Mouse (Mus musculus): ENCODE measurements around the gene Lgals9.
"Not testable (repeated sequence)": the region's sequence is repeated elsewhere in the genome, so short reads cannot be mapped to it uniquely, and the experiment has no call there.

Lgals9 gene

DNA sequence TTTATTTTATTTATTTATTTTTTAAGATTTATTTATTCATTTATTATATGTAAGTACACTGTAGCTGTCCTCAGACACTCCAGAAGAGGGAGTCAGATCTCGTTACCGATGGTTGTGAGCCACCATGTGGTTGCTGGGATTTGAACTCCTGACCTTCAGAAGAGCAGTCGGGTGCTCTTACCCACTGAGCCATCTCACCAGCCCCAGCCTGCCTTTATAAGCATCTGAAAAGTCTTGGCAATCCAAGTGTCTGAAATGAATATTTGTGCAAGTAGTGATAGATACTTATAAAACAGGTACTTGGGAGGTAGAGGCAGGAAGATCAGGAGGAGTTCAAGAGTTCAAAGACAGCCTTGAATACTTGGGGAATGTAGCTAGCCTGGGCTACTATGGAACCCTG, 22.6 kb upstream of the Lgals9 start:
- DNase-seq (ENCODE audit: low spot score): not testable (repeated sequence)

- no peak for DNase-seq (ENCODE audit: low spot score)
Measured at GRCm38 (mm10) chr11:79006417-79006816, 21.7 kb upstream of the Lgals9 start.

GRCm38 (mm10) chr11:79005578-79006394, 21.0 kb upstream of the Lgals9 start:
- DNase-seq (ENCODE audit: low spot score): no peak

DNA sequence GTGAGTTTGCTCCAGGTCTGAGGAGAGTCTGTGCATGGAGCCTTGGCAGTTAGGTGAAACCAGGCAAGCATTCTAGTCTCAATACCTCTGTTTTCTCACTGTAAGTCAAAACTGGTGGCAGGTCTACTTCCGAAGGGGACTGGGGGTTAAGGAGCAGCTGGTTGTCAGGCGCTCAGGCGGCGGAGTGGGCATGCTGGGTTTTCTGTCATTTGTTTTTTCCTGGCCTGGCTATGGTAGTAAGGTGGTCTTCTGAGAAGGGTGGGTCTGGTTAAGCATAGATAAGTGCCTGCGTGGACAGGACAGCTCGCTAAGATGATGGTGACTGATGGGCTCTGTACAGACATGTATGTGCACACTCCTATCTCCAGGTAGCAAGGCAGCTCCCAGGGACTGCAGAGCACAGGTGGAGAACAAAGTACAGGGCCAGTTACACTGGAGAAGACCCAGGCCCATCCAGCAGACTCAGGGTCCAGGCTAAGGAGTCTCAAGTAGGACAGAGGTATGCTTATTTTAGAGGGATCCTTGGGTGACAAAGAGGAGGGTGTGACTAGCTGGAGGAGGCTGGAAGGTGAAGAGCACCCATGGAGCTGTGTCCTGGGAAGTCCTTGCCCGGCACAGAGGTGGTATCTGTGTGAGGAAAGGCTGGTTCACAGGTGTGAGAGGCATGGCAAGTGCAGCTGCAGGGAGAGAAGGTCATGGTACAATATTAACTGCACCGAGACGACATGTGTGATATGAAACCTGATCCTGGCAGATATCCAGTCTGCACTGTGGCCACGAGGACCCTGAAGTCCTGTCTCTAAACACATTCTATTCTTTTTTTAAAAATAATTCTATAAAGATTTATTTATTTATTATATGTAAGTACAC, 19.3 kb upstream of the Lgals9 start:
- DNase-seq (ENCODE audit: low spot score): no peak

DNA sequence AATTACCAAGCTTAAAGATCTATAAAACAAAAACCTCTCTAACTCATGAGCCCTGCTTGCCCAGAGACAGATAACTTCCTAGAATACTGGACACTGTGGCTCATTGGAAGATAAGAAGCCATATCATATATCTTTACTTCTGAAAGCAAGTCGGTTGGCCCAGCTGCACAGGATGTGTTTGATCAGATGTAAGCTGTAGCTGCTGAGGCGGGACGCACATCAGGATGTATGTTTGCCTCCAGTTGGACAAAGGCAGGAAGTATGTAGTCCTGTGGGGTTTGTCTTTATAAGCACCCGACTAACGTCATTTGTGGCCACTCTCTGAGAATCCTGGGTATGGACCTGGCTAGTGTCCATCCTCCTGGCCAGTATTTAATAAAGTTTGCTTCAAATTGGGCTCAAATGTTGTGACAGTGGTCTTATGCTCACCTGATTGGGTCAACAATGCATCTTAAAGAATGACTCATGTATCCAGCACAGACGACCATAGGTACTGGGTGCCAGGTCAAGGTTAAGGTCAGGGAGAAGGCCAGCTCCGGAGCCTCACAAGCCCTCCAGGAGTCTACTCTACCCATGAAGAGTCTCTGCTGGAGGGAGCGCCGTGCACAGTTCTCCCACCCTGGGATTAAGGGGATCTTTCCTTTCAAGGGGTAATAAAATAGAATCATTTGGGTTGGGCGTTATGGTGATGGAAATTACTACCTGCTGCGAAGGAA, 18.5 kb upstream of the Lgals9 start:
- DNase-seq (ENCODE audit: low spot score): no peak

- no peak for DNase-seq (ENCODE audit: low spot score)
Measured at GRCm38 (mm10) chr11:79002551-79002951, 17.8 kb upstream of the Lgals9 start.

DNA sequence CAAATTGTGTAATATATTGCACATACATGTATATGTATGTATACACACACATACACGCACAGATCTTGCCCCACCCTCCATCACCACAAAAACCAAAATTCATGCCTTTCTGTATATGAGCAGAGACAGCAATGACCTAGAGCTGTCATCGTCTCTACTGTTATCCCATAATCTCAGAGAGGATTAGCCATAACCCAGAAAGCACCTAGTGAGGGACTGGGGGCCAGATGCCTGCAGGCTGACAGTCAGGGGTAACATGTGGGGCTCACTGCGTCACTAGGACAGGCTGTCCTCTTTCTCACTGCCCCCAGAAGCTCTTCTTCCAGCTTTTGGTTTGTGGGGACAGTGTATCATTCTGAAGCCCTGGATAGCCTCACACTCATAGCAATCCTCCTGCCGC, 17.1 kb upstream of the Lgals9 start:
- DNase-seq (ENCODE audit: low spot score): no peak

GRCm38 (mm10) chr11:78999118-78999517, 14.4 kb upstream of the Lgals9 start:
- DNase-seq (ENCODE audit: low spot score): no peak

GRCm38 (mm10) chr11:78990875-78991543, 6.3 kb upstream of the Lgals9 start:
- DNase-seq (ENCODE audit: low spot score): not testable (repeated sequence)

DNA sequence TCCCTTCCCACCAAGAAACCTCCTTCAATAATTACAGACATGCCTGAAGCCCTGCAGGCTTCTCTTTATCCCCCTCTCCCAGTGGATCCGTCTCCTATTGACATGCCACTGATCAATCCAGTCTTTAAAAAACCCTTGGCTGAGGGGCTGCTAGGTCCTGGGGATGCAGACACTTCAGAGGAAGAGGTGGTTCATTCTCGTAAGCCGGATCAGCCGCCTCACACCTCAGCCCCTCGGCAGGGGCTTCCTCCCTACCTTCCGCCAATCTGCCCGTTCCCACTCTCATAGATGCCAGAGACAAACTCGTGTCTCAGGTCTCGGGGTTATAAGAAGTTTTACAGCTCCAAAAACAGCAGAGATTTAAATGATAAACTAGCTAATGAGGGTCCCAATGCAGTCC, 5.3 kb upstream of the Lgals9 start:
- DNase-seq (ENCODE audit: low spot score): no peak

DNA sequence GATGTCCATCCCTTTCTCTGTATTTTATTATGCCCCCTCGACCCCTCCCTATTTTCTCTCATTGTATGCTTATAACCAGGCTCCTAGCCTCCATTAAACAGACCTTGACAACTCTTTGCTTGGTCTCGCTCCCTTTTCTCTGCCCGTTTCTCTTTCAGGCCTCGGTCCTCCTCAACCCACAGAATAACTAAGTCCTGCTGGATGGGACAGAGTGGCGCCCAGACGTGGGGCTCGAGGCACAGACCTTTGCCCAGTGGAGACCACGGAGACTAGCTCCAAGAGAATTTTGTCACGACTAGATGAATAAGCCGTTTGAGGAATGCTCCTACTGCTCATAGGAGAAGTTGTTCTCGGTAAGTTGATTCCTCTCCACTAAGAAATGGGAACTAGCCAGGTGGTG, 4.5 kb upstream of the Lgals9 start:
- not testable (repeated sequence) for DNase-seq (ENCODE audit: low spot score)

GRCm38 (mm10) chr11:78986311-78987002, 1.7 kb upstream of the Lgals9 start:
- no peak for DNase-seq (ENCODE audit: low spot score)

DNA sequence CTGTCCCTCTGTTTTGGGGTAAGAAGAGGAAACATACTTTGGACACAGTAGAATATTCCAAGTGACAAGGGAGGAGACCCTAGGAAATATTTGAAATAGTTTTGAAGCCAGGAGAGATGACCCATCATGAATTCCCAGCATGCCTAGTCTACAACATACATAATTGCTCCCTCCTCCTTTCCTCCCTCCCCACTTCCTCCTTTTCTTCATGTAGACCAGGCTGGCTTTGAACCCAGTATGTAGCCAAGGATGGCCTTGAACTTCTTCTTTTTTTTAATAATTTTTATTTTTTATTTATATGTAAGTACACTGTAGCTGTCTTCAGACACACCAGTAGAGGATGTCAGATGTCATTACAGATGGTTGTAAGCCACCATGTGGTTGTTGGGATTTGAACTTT, 759 bp upstream of the Lgals9 start:
- no peak for DNase-seq (ENCODE audit: low spot score)

DNA sequence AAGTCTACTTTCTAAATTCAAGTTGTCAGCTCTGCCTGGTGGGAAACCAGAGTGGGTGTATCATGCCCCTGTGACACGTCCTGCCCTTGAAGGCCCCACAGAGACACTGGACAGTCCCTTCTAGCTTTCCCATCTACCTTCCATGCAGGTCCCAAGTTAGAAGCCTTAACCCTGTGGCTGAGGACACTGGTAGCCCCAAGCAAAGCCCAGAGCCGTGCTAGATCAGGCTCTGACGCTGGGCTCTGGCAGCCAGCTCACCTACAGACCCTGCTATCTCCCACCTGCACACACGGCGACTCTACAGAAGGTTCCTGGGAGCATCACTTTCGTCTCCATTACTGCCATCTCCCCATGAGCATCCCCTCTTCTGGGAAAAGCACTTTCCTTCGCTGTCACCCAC, 1.2 kb downstream of the Lgals9 start:
- no peak for DNase-seq (ENCODE audit: low spot score)

GRCm38 (mm10) chr11:78982513-78983291, 2.0 kb downstream of the Lgals9 start:
- no peak for DNase-seq (ENCODE audit: low spot score)

- DNase-seq (ENCODE audit: low spot score): no peak
Measured at GRCm38 (mm10) chr11:78982042-78982441, 2.7 kb downstream of the Lgals9 start.

- DNase-seq (ENCODE audit: low spot score): no peak
Measured at GRCm38 (mm10) chr11:78980083-78980634, 4.6 kb downstream of the Lgals9 start.

GRCm38 (mm10) chr11:78978176-78979019, 6.3 kb downstream of the Lgals9 start:
- no peak for DNase-seq (ENCODE audit: low spot score)

All from ovary, postnatal 36 days (tissue).